In genomic region chr1:45313696-45314295, GRCm38 (mm10) we compare ENCODE assay signal across 8 mouse cellular contexts. TPM values are rescaled to one million over a fixed set of nuclear protein-coding genes. Genes with fewer than 3 reads are reported as not detected.
DNase-seq lines count a peak whose midpoint lies in the region; ATAC-seq lines count a peak whose summit lies in the region.

No protein-coding gene starts in this region.

- H3K4me3 ChIP-seq in embryonic facial prominence, embryonic 10.5 days, result peak overlapping the region; percentile 58
- peak overlapping the region; percentile 17; the same call in 1 of the 2 replicates for H3K4me3 ChIP-seq in hindbrain, embryonic 15.5 days

- peaks cover 33% of the 10 kb centered on the region for H3K4me1 ChIP-seq in embryonic facial prominence, embryonic 10.5 days
- 0 out of 2 replicates have a peak, but pooled peaks cover 3% of the 10 kb centered on the region for H3K4me1 ChIP-seq in hindbrain, embryonic 15.5 days (replicated peaks)

- no peak overlapping the region for H3K9ac ChIP-seq in hindbrain, embryonic 15.5 days

- H3K4me2 ChIP-seq in hindbrain, embryonic 15.5 days, result peak overlapping the region; percentile 50

- H3K27ac ChIP-seq in embryonic facial prominence, embryonic 10.5 days (replicated peaks), result peak overlapping the region; percentile 92
- H3K27ac ChIP-seq in hindbrain, embryonic 15.5 days (replicated peaks), result no peak overlapping the region

- no peaks in the 10 kb centered on the region for H3K9me3 ChIP-seq in embryonic facial prominence, embryonic 10.5 days
- no peaks in the 10 kb centered on the region for H3K9me3 ChIP-seq in hindbrain, embryonic 15.5 days

- no peaks in the 10 kb centered on the region for H3K27me3 ChIP-seq in embryonic facial prominence, embryonic 10.5 days (replicated peaks; ENCODE audit: low read depth, poor library complexity, severe bottlenecking)
- no peaks in the 10 kb centered on the region for H3K27me3 ChIP-seq in hindbrain, embryonic 15.5 days

- H3K36me3 ChIP-seq in embryonic facial prominence, embryonic 10.5 days (replicated peaks), result no peaks in the 10 kb centered on the region
- no peaks in the 10 kb centered on the region for H3K36me3 ChIP-seq in hindbrain, embryonic 15.5 days

- DNase-seq in gastrocnemius, adult 18-20 months (ENCODE audit: low spot score), result peak; percentile 33
- no peak for DNase-seq in gastrocnemius, postnatal 4 days (ENCODE audit: low spot score in 2 of 2)
- DNase-seq in ES-CJ7 (ENCODE audit: low read depth, low spot score), result peak; percentile 76
- DNase-seq in embryonic facial prominence, embryonic 10.5 days (ENCODE audit: low spot score), result peak; percentile 39
- peak; percentile 35 for DNase-seq in lung, postnatal 25 days (ENCODE audit: low spot score)
- no peak for DNase-seq in spleen, postnatal 14 days (ENCODE audit: low spot score in 2 of 2)
- DNase-seq in urinary bladder, adult 2 months (ENCODE audit: low spot score), result no peak

- WGBS in embryonic facial prominence, embryonic 10.5 days, result 19% methylated on average over 11 of the region's 11 CpGs
- WGBS in hindbrain, embryonic 15.5 days, result 24% methylated on average over 10 of the region's 11 CpGs

- peak; percentile 89 for ATAC-seq in hindbrain, embryonic 15.5 days (ENCODE audit: low FRiP score, low read depth)

RNA-seq across cellular contexts. Expression of gene Col3a1, which starts 2.5 kb away (rescaled TPM):
- 10 to 100 TPM; 72.3 to 85.2 TPM for total RNA-seq in gastrocnemius, adult 18-20 months (2021)
- 1,000 to 10,000 TPM; 5,402 to 5,586 TPM for total RNA-seq in gastrocnemius, postnatal 4 days (2021)
- polyA plus RNA-seq in embryonic facial prominence, embryonic 10.5 days (2016; fragmentation: Nextera tagmentation; extraction: Ambion mirVana), result 363 and 422 TPM in 2 replicates
- polyA plus RNA-seq in hindbrain, embryonic 15.5 days (2015; fragmentation: Nextera tagmentation; extraction: Ambion mirVana), result 209 and 251 TPM in 2 replicates
- polyA plus RNA-seq in urinary bladder, adult 2 months (2012; rRNA removed), result 1,652 and 1,995 TPM in 2 replicates

Comparison
In these comparisons a context has a peak if more than half of its experiments do, and no peak if none do; other contexts are left out.
1. DNase-seq: peak in gastrocnemius, adult 18-20 months (single experiment), ES-CJ7 (single experiment), embryonic facial prominence, embryonic 10.5 days (single experiment) and lung, postnatal 25 days (single experiment); none in gastrocnemius, postnatal 4 days (0 of 2), spleen, postnatal 14 days (0 of 2) and urinary bladder, adult 2 months (single experiment).